Mouse (Mus musculus): Measurements from ENCODE around the gene Nudcd3.

- TF ChIP-seq POLR2A (IDR thresholded peaks at IDR 0.05; ENCODE audit: insufficient read length, low read depth) = no peak
- no peak for TF ChIP-seq MYOD1 (IDR thresholded peaks at IDR 0.05; ENCODE audit: control insufficient read depth in 1 of 3, insufficient read length in 2 of 3, low read depth in 2 of 3)
- TF ChIP-seq MAX (IDR thresholded peaks at IDR 0.05; ENCODE audit: low read depth) = no peak
- TF ChIP-seq TCF12 (IDR thresholded peaks at IDR 0.05; ENCODE audit: insufficient read depth, poor library complexity, severe bottlenecking) = no peak
- no peak for TF ChIP-seq POLR2AphosphoS2 (IDR thresholded peaks at IDR 0.05; ENCODE audit: insufficient read length, low read depth)
- no peak for TF ChIP-seq USF1 (IDR thresholded peaks at IDR 0.05; ENCODE audit: low read depth)
Measured at GRCm38 (mm10) chr11:6164781-6165180, 35.4 kb downstream of the Nudcd3 start.

Data from myocyte (in vitro differentiated cells).